Mouse (Mus musculus) olfactory bulb, adult 2 months (tissue): ENCODE data around the gene Sik2.

Experiments
- CTCF ChIP-seq: fragments of 200-500 bp; IDR thresholded peaks from 2 replicates; pipeline ENCODE4 v1.5.1; 2012; ENCODE audit warnings: low read depth, mild to moderate bottlenecking, low read length, moderate library complexity; ENCODE audit not compliant: insufficient read depth
- POLR2A ChIP-seq: fragments of 200-500 bp; IDR thresholded peaks from 2 replicates; pipeline ENCODE4 v1.6.1; 2012; ENCODE audit warnings: mild to moderate bottlenecking, low read depth, low read length, moderate library complexity; ENCODE audit not compliant: insufficient read depth

- TF ChIP-seq CTCF (no peak), POLR2A (no peak)
Measured at GRCm38 (mm10) chr9:50918131-50918530, 90.7 kb downstream of the Sik2 start.
